Mouse (Mus musculus) left cerebral cortex, adult 9 months (tissue): ENCODE data around the gene Slitrk4.
A peak's percentile ranks its signal among the peaks of the same experiment; 100 is the strongest.

Experiments
- DNase-seq, 2 experiments: peaks; one replicate each; pipeline ENCODE4 v3.0.0; 2022; ENCODE audit warnings: low spot score in 2 of 2

The Slitrk4 gene

GRCm38 (mm10) chrX:64276290-64277125 lies at the start of gene Slitrk4:
Gene Slitrk4, minus strand, starts transcription at chrX:64276996.
- peak in 1 of 2 experiments; percentile 28 for DNase-seq

DNA sequence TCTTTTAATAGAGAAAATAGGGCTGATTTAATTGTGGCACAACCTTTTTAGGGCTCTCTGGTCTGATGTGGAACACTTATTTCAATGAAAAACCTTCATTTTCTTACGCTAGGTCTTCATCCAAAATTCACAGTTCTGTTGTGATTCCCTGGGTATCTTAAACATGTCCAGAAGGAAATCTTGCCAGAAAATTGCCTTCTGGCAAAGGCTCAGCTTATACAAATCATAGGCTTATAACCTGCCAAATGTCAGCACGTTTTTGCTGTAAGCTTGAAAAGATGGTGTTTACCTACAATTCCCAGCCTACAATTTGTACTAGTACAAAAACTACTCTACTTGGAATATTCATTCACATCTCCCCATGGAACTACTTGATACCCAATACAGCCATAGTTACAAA lies 42.7 kb upstream of the Slitrk4 start:
- DNase-seq, result no peak

DNA sequence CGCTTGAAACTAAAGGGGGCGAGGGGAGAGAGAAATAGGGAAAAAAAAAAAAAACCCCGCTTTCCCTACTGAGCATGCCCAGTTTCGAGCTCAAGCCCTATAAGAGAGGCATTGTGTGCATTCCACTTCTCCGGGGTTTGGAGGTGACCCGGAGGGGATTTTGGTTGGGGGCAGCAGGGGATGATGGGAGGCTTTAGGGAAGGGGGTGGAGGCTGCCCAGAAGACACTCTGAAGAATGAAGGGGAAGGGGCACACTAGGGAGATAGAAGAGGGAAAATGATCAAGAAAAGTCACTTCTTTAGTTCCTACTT lies 1.1 kb upstream of the Slitrk4 start:
- no peak for DNase-seq

DNA sequence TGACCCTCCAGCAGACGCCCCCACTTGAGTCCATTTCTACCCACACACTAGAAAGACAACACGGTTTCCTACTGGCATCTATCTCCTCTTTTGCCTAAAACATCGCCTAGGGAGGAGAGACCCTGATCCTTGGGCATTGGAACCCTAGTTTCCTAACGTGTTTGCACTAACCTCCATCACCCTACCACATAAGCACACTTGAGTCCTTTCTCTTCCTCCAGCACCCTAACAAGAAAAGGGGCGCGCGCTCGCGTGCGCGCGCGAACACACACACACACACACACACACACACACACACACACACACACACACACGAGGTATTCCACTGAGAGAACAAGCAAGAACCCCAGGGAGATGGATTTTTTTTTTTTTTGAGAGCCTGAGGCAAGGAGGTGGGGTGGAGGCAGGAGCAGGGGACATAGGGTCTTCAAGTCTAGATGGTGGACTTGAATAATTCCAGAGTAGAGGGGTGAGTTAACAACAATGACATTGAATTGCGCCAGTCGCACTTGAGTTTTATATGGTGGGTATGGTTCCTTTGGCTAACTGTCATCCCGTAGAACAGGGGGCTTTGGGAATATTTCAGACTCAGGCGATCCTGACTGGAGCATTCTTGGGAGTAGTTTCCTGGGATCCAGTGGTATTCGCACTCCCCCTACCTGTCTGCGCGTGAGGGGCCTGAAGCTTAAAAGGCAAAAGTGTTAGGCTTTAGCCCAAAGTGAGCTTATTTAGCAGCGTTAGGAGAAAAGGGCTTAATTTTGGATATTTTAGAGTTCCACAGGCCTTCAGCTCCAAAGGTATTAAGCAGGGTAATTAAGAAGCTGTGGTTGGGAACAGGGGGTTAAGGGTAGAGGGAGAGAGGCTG lies 562 bp upstream of the Slitrk4 start:
- no peak for DNase-seq

DNA sequence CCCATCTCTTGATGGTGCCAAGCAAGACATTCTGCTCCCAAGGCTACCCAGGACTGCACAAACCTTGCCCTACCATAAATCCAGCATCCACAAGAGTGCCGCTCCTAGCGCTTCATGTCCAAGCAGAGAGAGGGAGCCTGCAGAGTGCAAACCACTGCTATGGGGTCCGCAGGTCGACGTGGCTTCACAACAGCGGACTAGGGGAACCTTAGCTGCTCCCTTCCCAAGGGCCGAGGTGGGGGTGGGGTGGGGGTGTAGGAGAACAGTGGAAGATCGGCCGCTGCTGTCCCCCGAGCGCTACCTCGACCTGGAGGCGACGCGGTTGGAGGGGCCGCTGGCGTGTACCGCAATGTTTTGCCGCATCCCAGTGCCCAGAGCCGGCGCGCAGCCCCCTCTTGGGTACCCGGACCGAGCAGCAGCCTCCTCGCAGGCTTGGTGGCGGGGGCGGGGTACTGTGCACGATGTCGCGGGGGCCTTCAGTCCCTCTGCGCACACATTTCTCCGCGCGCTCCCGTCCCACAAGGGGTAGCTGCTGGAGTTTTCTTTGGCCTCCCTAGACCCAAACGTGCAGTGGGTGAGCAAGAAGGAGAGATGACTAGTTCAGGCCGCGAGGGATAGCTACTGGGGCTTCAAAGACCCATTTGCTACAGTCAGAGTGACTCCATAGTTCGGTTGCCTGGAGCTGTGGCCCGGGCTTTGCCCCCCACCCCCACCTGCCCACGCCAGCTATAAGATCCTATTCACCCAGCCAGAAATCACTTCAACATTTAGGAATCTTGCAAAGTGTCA lies 1.1 kb downstream of the Slitrk4 start:
- peak in 1 of 2 experiments; percentile 16 for DNase-seq

DNA sequence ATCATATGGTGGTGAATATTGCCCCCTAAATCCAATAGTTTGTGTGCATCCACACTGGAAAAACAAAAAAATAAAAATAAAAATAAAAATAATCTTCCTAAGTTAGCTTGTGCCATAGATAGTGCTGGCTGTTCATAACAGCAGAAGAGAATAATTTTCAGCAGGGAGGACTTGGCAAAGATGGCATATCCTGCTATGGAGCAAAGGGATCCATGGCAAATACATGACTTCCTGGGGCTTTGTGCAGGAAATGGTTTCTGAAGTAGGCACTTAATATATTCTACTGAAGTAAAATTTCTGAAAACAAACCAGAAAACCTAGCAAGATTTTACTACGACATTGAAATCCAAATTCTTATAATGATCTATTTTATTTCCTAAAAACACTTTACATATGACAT lies 13.3 kb downstream of the Slitrk4 start:
- DNase-seq, result no peak
